Mouse (Mus musculus) heart, adult 2 months (tissue): ENCODE results near the gene Vwce.

Experiments
- CTCF ChIP-seq: fragments of 200-600 bp; IDR thresholded peaks from 2 replicates; pipeline ENCODE4 v1.8.1; 2022; ENCODE audit warnings: antibody characterized with exemption, mild to moderate bottlenecking, moderate library complexity
- EP300 ChIP-seq: fragments of 200-500 bp; IDR thresholded peaks from 2 replicates; pipeline ENCODE4 v1.6.1; 2011; ENCODE audit warnings: low read depth, low read length, control low read depth; ENCODE audit not compliant: insufficient read depth

GRCm38 (mm10) chr19:10645616-10646015 is 11.6 kb downstream of the Vwce start:
- TF ChIP-seq EP300 (no peak), CTCF (no peak)
